Mouse (Mus musculus) telencephalon, adult 2 months (tissue): ENCODE measurements at regions not wholly inside any gene's neighbourhood (a gene's known extent, or its start where the extent isn't known, plus 50 kb on each side); places are given as distances from the start of the nearest gene placed in this dataset.

Source experiments
- DNase-seq: peaks from one replicate; pipeline ENCODE4 v3.0.0-alpha.2; 2011; ENCODE audit warnings: low read depth, low spot score

GRCm38 (mm10) chr3:104712711-104713110 lies 68.1 kb upstream of the Ppm1j start:
- DNase-seq = no peak

DNA sequence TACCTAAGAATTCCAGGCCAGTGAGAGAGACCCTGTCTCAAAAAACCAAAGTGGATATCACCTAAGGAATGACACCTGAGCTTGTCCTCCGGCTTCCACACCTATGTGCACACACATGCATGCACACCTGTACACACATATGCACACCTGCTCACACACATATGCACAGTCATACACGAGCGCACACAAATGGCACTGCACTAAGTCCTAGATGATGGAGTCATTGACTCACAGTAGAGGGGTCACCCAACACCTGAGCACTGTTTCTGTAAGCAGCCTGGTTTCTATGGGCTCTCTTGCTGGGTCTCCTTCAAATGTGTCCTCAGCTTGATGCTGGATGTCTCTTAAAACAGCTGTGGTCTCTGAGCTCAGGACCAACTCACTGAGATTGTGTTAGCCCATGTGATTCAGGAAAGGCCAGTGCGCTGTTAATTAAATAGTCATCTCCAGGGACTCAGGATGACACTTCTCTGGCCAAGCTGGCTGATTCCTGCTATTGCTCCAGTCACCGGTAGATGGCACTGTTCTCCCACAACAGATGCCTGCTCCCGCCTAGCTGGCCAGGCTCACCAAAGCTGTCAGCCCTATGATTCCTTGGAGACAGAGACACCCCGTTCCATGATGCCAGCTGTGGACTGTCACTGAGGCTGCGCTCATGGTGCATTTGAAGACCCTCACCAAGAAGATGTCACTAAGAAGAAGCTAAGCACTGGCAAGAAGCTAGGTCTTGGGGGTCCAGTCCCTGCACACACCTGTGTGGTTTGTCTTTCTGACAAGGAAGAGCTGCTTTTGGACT lies 66.8 kb upstream of the Ppm1j start:
- DNase-seq = peak; percentile 26

GRCm38 (mm10) chr3:104714679-104715326 lies 66.1 kb upstream of the Ppm1j start:
- no peak for DNase-seq
